Mouse (Mus musculus) testis, adult 2 months (tissue): ENCODE measurements around the gene Cttn. TPM values are rescaled to one million over a fixed set of nuclear protein-coding genes. Genes with fewer than 3 reads are reported as not detected.
A peak's percentile ranks its signal among the peaks of the same experiment; 100 is the strongest.

Experiments used
- H3K27ac ChIP-seq: fragments of 200-500 bp; 2 replicates; pipeline ENCODE4 v1.5.1; 2012; ENCODE audit warnings: low read depth, low read length; ENCODE audit not compliant: control insufficient read depth, insufficient read depth
- H3K27me3 ChIP-seq: fragments of 200-500 bp; 2 replicates; pipeline ENCODE4 v1.6.1; 2012; ENCODE audit warnings: mild to moderate bottlenecking, low read length, moderate library complexity; ENCODE audit not compliant: control insufficient read depth, insufficient read depth
- H3K36me3 ChIP-seq: fragments of 200-500 bp; 2 replicates; pipeline ENCODE4 v1.6.1; 2012; ENCODE audit warnings: mild to moderate bottlenecking, low read length; ENCODE audit not compliant: control insufficient read depth, insufficient read depth
- H3K4me1 ChIP-seq: fragments of 200-500 bp; 2 replicates; pipeline ENCODE4 v1.6.1; 2012; ENCODE audit warnings: low read length; ENCODE audit not compliant: control insufficient read depth, insufficient read depth
- H3K4me3 ChIP-seq: fragments of 200-500 bp; 2 replicates; pipeline ENCODE4 v1.5.1; 2012; ENCODE audit warnings: low read depth, mild to moderate bottlenecking, low read length, moderate library complexity, mixed read lengths; ENCODE audit not compliant: control insufficient read depth
- CTCF ChIP-seq: fragments of 200-500 bp; IDR thresholded peaks from 2 replicates; pipeline ENCODE4 v1.5.1; 2012; ENCODE audit warnings: low read depth, mild to moderate bottlenecking, inconsistent platforms, low read length, moderate library complexity; ENCODE audit not compliant: control insufficient read depth, insufficient read depth, insufficient replicate concordance
- POLR2A ChIP-seq: fragments of 200-500 bp; IDR thresholded peaks from 2 replicates; pipeline ENCODE4 v1.6.1; 2012; ENCODE audit warnings: low read depth, mild to moderate bottlenecking, inconsistent platforms, low read length, moderate library complexity; ENCODE audit not compliant: control insufficient read depth
- polyA plus RNA-seq: library from polyadenylated mRNA; depleted of rRNA; stranded (reverse); fragments of >200 nt; gene quantifications from 2 replicates; pipeline ENCODE4 v1.2.3, GENCODE M21; 2012; rRNA removed

The Cttn gene
- 30.7 and 33.3 TPM in 2 replicates for polyA plus RNA-seq

DNA sequence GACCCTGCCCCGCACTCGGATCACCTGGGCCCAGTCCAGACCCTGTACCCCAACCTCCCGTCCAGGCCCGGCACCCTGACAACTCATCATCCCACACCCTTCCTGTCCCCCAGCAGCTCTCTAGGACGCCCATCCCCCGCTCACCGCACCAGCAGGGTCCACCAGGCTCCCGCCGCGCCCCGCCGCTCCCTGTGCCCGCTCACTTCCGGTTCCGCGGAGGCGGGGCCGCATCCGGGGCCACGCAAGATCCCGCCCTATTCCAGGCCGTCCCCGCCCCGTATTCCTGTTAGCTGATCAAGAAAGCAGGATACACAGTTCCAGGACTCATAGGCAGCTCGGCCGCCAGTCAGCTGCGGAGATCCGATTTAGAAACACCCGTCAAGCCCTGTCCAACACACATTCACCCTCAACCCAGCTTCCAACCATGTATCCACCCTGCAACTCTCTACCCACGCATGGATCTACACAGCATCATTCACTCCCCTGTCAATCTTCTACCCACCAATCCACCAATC, at the start of gene Cttn:
Cttn (minus strand) TSS at position 465 of the 515 bp plus-strand sequence.
- TF ChIP-seq POLR2A: peak; percentile 79
- no peak for TF ChIP-seq CTCF
- H3K27ac ChIP-seq: peak within 1 kb of the TSS; percentile 47
- H3K36me3 ChIP-seq: no peaks in the 10 kb centered on the region
- no peaks in the 10 kb centered on the region for H3K27me3 ChIP-seq
- H3K4me1 ChIP-seq: peaks cover 13% of the 10 kb centered on the region
- peak within 1 kb of the TSS; percentile 96 for H3K4me3 ChIP-seq

DNA sequence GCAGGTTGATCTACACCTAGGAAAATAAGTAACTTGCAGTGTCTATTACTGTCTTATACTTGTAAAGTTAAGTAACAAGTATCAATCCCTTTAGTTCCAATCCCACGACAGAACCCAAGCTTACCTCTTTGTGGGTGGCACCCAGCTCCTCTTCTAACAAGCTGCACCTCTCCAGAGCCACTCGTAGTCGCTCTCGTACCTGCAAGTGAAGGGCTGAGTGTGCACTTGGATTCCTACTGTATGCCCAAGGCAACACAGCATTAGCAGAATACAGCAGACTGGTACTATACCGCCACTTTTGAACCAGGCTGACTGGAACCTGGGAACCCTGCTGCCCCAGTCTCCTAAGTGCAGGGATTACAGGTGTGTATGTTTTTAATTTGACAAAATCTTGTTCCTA, 49.0 kb upstream of the Cttn start:
- no peak for TF ChIP-seq POLR2A
- TF ChIP-seq CTCF: no peak
- Histone ChIP-seq H3K36me3 (peaks cover 7% of the 10 kb centered on the region), H3K27me3 (no peaks in the 10 kb centered on the region), H3K4me3 (no peak overlapping the region), H3K4me1 (no peaks in the 10 kb centered on the region), H3K27ac (no peak overlapping the region)

DNA sequence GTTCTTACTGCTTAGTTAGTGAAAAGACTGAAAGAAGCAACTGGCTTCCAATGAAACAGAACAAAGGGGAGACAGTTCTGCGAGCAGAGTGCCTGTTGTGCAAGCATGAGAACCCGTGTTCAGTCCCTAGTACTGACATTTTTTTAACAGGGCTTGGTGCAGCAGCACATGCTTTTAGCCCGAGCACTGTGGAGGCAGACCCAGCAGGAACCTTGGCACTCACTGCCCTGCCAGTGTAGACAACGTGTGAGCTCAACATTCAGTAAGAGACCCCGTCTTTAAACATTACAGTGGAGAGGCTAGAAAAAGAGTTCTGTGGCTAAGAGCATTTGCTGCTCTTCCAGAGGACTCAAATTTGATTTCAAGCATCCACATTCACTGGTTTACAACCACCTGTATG, 45.9 kb upstream of the Cttn start:
- no peaks in the 10 kb centered on the region for H3K4me1 ChIP-seq
- no peak overlapping the region for H3K27ac ChIP-seq
- H3K27me3 ChIP-seq: no peaks in the 10 kb centered on the region
- no peak overlapping the region for H3K4me3 ChIP-seq
- no peak for TF ChIP-seq CTCF
- no peak for TF ChIP-seq POLR2A
- peaks cover 7% of the 10 kb centered on the region for H3K36me3 ChIP-seq

DNA sequence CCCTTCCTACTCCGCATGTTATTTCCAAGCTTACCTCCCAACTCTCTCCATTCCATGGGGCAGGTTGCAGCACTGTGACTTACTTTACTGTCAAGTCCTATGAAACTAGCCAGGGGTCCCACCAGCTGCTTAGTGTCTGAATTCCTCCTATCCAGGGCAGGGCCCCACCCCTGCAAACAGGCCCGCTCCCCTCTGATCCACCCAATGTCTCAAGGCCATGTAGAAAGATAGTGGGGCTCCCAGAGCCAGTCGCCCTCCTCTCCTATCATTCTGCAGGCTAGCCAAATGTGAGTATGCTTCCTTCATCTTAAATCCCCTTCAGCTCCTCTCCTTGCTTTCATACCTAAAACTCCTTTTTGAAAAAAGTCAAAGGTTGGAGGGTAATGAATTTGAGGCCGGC, 38.3 kb upstream of the Cttn start:
- H3K4me1 ChIP-seq: no peaks in the 10 kb centered on the region
- no peak for TF ChIP-seq POLR2A
- no peak for TF ChIP-seq CTCF
- peaks cover 11% of the 10 kb centered on the region for H3K36me3 ChIP-seq
- no peak overlapping the region for H3K4me3 ChIP-seq
- no peak overlapping the region for H3K27ac ChIP-seq
- no peaks in the 10 kb centered on the region for H3K27me3 ChIP-seq

DNA sequence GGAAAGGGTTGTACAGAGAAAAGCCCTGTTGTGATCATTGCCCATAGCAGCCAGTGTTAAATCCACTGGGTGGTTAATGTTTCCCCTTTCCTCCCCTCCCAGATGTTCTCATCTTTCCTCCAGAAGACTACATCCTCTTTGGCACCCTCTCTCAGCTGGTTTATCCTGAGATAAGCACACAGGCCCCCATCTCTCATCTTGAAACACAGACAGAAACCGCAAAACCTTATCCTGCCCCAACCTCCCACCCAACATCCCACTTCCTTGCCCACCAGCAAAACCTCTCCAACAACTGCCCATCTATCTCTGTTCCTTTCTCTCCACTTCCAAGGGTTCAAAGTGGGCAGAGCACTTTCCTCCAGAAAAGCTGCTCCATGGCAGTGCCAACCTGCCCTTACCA, 36.0 kb upstream of the Cttn start:
- H3K36me3 ChIP-seq: peaks cover 12% of the 10 kb centered on the region
- H3K27me3 ChIP-seq: no peaks in the 10 kb centered on the region
- no peak overlapping the region for H3K27ac ChIP-seq
- no peak for TF ChIP-seq POLR2A
- TF ChIP-seq CTCF: no peak
- H3K4me1 ChIP-seq: no peaks in the 10 kb centered on the region
- no peak overlapping the region for H3K4me3 ChIP-seq

DNA sequence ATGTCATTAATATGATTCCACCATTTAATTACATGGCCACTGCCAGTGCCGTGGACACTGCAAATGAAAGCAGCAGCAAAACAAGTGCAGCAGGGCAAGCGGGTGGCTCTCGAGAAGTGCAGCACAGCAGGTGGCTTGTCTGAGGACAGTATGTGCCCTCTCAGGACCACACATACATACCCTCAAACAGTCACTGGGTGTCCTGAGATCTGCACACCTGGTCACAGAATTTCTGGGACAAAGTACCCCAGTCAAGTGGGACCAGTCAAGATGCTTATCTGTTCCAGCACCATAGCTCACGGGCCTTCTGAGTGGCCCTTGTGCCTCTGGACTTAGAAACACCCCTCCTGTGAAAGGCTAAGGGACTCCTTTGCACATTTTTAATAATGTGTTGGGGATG, 33.1 kb upstream of the Cttn start:
- Histone ChIP-seq H3K36me3 (peaks cover 3% of the 10 kb centered on the region), H3K27ac (no peak overlapping the region)

DNA sequence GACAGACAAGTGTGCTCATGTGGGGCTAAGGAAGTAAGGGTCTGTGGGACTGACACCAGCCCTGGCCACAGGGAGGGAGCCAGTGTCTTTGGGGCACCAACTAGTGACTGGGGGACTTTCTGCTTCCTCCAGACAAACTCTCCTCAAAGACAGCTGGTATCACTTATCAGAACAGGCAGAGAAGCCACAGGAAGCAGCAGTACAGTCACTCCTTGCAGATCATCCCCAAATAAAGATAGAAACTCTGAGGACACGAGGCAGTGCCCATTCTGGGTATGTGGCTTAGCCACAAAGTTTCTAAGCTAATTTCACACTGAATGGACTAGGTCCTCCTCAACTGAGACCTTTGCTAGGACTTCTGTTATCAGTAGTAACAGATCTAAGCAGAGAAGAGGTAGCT, 22.1 kb upstream of the Cttn start:
- Histone ChIP-seq H3K4me3 (no peak overlapping the region), H3K4me1 (no peaks in the 10 kb centered on the region; the same call in 1 of the 2 replicates), H3K27me3 (no peaks in the 10 kb centered on the region), H3K27ac (peak overlapping the region; percentile 30; the same call in 1 of the 2 replicates), H3K36me3 (no peaks in the 10 kb centered on the region; the same call in none of the 2 replicates)
- TF ChIP-seq CTCF: no peak
- TF ChIP-seq POLR2A: no peak

More for the DNA sequence above, 33.1 kb upstream of the Cttn start:
- Histone ChIP-seq H3K4me1 (no peaks in the 10 kb centered on the region), H3K27me3 (no peaks in the 10 kb centered on the region), H3K4me3 (no peak overlapping the region)
- TF ChIP-seq POLR2A (no peak), CTCF (no peak)

DNA sequence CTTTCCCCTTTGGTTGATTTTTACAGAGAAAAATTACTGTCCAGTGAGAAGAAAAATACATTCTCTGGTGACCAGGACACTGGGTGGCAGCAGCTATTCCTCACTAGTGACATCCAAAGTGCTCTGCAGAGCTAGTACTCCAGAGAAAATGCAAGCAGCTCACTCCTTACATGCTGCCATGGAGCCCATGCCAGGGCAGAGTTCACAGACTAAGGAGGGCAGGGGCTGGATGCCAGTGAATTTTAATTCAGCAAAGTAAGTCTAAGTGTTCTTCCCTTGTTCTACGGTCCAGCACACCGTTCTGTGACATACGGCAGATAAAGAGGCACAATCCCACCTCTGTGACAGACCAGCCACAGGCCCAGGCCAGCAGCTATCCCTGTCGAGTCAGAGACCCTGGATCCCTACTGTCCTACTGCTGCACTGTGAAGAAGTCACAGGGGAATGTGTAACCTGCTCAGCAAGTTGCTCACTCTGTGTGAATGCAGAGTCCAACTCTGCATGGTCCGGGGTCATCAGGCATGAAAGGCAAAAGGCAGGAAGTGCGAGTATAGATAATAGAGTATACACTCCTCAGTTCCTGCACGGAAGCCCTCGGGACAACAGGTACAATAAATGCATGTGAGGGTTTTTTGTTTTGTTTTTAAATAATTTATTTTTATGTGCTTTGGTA, 19.5 kb upstream of the Cttn start:
- TF ChIP-seq CTCF (no peak), POLR2A (no peak)
- no peaks in the 10 kb centered on the region; the same call in 1 of the 2 replicates for H3K4me1 ChIP-seq
- H3K27me3 ChIP-seq: no peaks in the 10 kb centered on the region
- H3K4me3 ChIP-seq: no peak overlapping the region
- H3K27ac ChIP-seq: peak overlapping the region; percentile 60
- no peaks in the 10 kb centered on the region; the same call in none of the 2 replicates for H3K36me3 ChIP-seq
